Mouse (Mus musculus) neural tube, embryonic 15.5 days (tissue): Measurements from ENCODE around the gene Zfp346. TPM values are rescaled to one million over a fixed set of nuclear protein-coding genes. Genes with fewer than 3 reads are reported as not detected.

Experiments
- ATAC-seq: fragments of 200-750 bp; cut with Nextera tagmentation; 2 replicates; pipeline ENCODE4 v1.8.0; 2017; ENCODE audit warnings: mild to moderate bottlenecking, moderate TSS enrichment, moderate library complexity; ENCODE audit not compliant: low FRiP score
- H3K27ac ChIP-seq: fragments of 300-500 bp; sonication (generic); replicated peaks from 2 replicates; pipeline ENCODE4 v1.5.1; 2015; ENCODE audit warnings: mild to moderate bottlenecking, inconsistent platforms
- H3K27me3 ChIP-seq: fragments of 300-500 bp; sonication (generic); replicated peaks from 2 replicates; pipeline ENCODE4 v1.6.1; 2015; ENCODE audit warnings: inconsistent platforms
- H3K36me3 ChIP-seq: fragments of 300-500 bp; sonication (generic); 2 replicates; pipeline ENCODE4 v1.6.1; 2015; ENCODE audit warnings: inconsistent platforms
- H3K4me1 ChIP-seq: fragments of 300-500 bp; sonication (generic); 2 replicates; pipeline ENCODE4 v1.6.1; 2015; ENCODE audit warnings: inconsistent platforms
- H3K4me2 ChIP-seq: fragments of 300-500 bp; sonication (generic); 2 replicates; pipeline ENCODE4 v1.6.1; 2015; ENCODE audit warnings: inconsistent platforms, mild to moderate bottlenecking, moderate library complexity
- H3K4me3 ChIP-seq: fragments of 300-500 bp; sonication (generic); replicated peaks from 2 replicates; pipeline ENCODE4 v1.5.1; 2015; ENCODE audit warnings: mild to moderate bottlenecking, inconsistent platforms
- H3K9ac ChIP-seq: fragments of 300-500 bp; sonication (generic); replicated peaks from 2 replicates; pipeline ENCODE4 v1.6.1; 2015; ENCODE audit warnings: mild to moderate bottlenecking, inconsistent platforms
- H3K9me3 ChIP-seq: fragments of 300-500 bp; sonication (generic); replicated peaks from 2 replicates; pipeline ENCODE4 v1.6.1; 2016; ENCODE audit warnings: inconsistent platforms
- WGBS: fragments of 180-500 bp; shearing (Covaris S2); methylation state at CpG from one replicate; pipeline ENCODE4 v1.1.7; 2015; ENCODE audit warnings: mixed read lengths; 5-methylcytosine and 5-hydroxymethylcytosine counted together
- polyA plus RNA-seq: library from polyadenylated mRNA; unstranded; fragments of >200 nt; fragmentation: Nextera tagmentation; extraction: Ambion mirVana; gene quantifications from 2 replicates; pipeline ENCODE4 v1.2.1, GENCODE M21; 2015

The Zfp346 gene
- polyA plus RNA-seq, 1 experiment from 2014 or later: 29.9 TPM

DNA sequence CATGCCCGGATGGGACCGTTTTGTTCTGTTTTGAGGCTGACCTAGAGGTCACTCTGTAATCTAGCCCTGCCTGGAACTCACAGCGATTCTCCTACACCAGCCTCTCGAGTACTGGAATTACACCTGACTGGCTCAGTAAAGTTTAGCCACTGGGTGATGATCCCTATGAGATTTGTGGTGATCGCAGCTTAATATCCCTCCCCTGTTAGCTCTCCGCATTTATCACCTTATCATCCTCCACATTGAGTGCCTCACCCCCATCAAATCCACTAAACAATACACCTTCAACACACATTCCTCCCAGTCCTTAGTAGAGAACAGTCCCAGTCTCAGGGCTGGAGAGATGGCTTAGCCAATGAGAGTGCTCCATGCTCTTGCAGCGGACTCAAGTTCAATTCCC is 57.3 kb downstream of the Zfp346 start:
- 65% methylated on average over 7 of the region's 7 CpGs for WGBS
- no peak for ATAC-seq

DNA sequence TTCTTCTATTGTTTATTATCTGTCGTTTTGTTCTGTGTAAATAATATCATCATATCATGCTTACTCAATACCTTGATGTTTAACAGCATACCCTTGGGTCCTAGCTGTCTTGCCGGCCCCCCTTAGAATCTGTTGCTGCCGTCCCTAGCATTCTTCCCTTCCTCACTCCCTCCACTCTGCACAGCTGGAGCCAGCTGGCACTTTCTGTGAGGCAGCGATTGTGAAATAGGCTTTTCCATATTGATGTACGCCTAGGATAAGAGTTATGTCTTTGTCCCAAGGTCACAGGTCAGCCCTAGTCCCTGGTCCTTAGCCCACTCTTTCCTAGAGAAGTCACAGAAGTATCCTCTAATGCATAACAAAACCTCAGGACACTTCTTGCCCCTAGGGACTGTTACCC is 58.4 kb downstream of the Zfp346 start:
- no peak for ATAC-seq
- no peaks in the 10 kb centered on the region for H3K27me3 ChIP-seq
- H3K4me1 ChIP-seq: peaks cover 2% of the 10 kb centered on the region; the same call in 1 of the 2 replicates
- no peak overlapping the region for H3K4me3 ChIP-seq
- H3K9ac ChIP-seq: no peak overlapping the region
- H3K4me2 ChIP-seq: no peak overlapping the region
- no peaks in the 10 kb centered on the region for H3K9me3 ChIP-seq
- H3K27ac ChIP-seq: no peak overlapping the region
- WGBS: 67% methylated on average over 5 of the region's 5 CpGs
- H3K36me3 ChIP-seq: no peaks in the 10 kb centered on the region

More for the DNA sequence above, 57.3 kb downstream of the Zfp346 start:
- no peaks in the 10 kb centered on the region for H3K36me3 ChIP-seq
- no peaks in the 10 kb centered on the region for H3K27me3 ChIP-seq
- no peak overlapping the region for H3K4me3 ChIP-seq
- H3K9ac ChIP-seq: no peak overlapping the region
- H3K27ac ChIP-seq: no peak overlapping the region
- H3K9me3 ChIP-seq: no peaks in the 10 kb centered on the region
- no peak overlapping the region for H3K4me2 ChIP-seq
- H3K4me1 ChIP-seq: no peaks in the 10 kb centered on the region

- WGBS: 90% methylated on average over 16 of the region's 16 CpGs
- no peak overlapping the region for H3K4me3 ChIP-seq
Observed at GRCm38 (mm10) chr13:55165831-55166339, 60.8 kb downstream of the Zfp346 start.

DNA sequence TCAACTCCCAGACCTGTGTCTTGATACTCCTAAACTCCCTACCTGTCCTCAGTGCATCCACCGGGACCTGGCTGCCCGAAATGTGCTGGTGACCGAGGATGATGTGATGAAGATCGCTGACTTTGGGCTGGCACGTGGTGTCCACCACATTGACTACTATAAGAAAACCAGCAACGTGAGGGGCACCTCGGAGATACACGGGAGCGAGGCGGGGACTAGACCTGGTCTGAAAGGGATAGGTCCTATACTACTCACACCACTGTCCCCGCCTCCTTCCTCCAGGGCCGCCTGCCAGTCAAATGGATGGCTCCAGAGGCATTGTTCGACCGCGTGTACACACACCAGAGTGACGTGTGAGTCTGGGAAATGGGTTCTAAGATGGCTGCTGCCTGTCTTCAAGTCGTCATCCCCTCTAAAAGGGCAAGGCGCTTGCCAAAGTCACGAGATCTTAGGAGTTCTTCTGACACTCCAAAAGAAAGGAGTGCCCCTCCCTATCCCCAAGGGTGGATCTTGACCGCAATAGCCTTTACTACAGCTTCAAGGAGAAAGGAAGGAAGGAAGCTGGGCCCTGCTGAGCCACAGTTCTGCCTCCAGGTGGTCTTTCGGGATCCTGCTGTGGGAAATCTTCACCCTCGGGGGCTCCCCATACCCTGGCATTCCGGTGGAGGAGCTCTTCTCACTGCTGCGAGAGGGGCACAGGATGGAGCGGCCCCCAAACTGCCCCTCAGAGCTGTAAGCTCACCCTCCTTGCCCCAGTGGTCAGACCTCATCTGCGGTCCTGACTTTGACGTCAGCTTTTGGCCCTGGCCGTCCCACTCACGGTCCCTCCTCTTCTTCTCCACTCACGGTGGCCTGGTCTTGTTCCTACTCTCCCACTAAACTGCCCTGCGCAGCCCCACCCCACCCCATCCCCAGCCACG is 62.0 kb downstream of the Zfp346 start:
- no peaks in the 10 kb centered on the region for H3K36me3 ChIP-seq
- no peaks in the 10 kb centered on the region for H3K9me3 ChIP-seq
- peaks cover 23% of the 10 kb centered on the region for H3K4me1 ChIP-seq
- H3K4me2 ChIP-seq: no peak overlapping the region
- no peak overlapping the region for H3K27ac ChIP-seq
- H3K4me3 ChIP-seq: no peak overlapping the region
- H3K27me3 ChIP-seq: no peaks in the 10 kb centered on the region
- no peak overlapping the region for H3K9ac ChIP-seq
- 91% methylated on average over 32 of the region's 32 CpGs for WGBS
- ATAC-seq: no peak

More at GRCm38 (mm10) chr13:55165831-55166339, 60.8 kb downstream of the Zfp346 start:
- H3K4me2 ChIP-seq: no peak overlapping the region
- H3K27me3 ChIP-seq: no peaks in the 10 kb centered on the region
- H3K4me1 ChIP-seq: peaks cover 11% of the 10 kb centered on the region
- ATAC-seq: no peak
- H3K36me3 ChIP-seq: no peaks in the 10 kb centered on the region
- H3K27ac ChIP-seq: no peak overlapping the region
- H3K9me3 ChIP-seq: no peaks in the 10 kb centered on the region
- no peak overlapping the region for H3K9ac ChIP-seq

DNA sequence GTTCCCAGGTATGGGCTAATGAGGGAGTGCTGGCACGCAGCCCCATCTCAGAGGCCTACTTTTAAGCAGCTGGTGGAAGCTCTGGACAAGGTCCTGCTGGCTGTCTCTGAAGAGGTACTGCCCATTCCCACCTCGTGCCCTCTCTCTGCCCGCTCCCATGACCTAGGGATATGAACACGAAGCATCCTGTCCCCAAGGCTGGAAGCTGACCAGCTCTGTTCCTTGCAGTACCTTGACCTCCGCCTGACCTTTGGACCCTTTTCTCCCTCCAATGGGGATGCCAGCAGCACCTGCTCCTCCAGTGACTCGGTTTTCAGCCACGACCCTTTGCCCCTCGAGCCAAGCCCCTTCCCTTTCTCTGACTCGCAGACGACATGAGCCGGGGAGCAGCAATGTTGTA is 62.7 kb downstream of the Zfp346 start:
- Histone ChIP-seq H3K27me3 (no peaks in the 10 kb centered on the region), H3K4me2 (no peak overlapping the region), H3K36me3 (no peaks in the 10 kb centered on the region), H3K27ac (no peak overlapping the region), H3K4me3 (no peak overlapping the region), H3K4me1 (peaks cover 28% of the 10 kb centered on the region), H3K9me3 (no peaks in the 10 kb centered on the region), H3K9ac (no peak overlapping the region)
- 86% methylated on average over 11 of the region's 11 CpGs for WGBS
- no peak for ATAC-seq

- 92% methylated on average over 5 of the region's 5 CpGs for WGBS
- H3K27me3 ChIP-seq: no peaks in the 10 kb centered on the region
- H3K4me2 ChIP-seq: no peak overlapping the region
- ATAC-seq: no peak
- no peak overlapping the region for H3K27ac ChIP-seq
- no peaks in the 10 kb centered on the region for H3K36me3 ChIP-seq
- no peak overlapping the region for H3K4me3 ChIP-seq
- no peaks in the 10 kb centered on the region for H3K9me3 ChIP-seq
- no peak overlapping the region for H3K9ac ChIP-seq
- H3K4me1 ChIP-seq: peaks cover 28% of the 10 kb centered on the region
Observed at GRCm38 (mm10) chr13:55168255-55168654, 63.1 kb downstream of the Zfp346 start.

DNA sequence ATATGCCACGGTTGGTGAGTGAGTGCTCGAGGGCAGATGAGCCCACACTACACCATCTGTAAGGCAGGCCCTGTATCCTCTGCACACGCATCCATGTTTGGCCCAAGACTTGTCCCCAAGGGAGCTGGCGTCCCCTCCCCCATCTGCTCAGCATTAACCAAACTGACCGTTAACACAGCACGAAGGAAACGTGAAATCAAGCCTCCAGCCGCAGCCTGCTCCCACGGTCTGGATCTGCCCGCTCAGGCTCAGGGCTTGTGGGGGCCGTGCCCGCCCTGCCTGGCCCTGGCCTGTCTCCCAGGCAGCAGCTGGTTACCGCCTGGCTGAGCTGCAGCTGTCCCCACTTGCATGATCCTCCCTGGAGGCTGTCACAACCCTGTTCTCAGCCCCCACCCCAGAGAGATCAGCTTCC is 63.9 kb downstream of the Zfp346 start:
- H3K36me3 ChIP-seq: no peaks in the 10 kb centered on the region
- peak; percentile 50; the same call in 1 of the 2 replicates for ATAC-seq
- H3K27ac ChIP-seq: peak overlapping the region; percentile 4; the same call in 1 of the 2 replicates
- no peak overlapping the region for H3K4me3 ChIP-seq
- peak overlapping the region; percentile 17 for H3K9ac ChIP-seq
- H3K4me1 ChIP-seq: peaks cover 28% of the 10 kb centered on the region
- 24% methylated on average over 13 of the region's 13 CpGs for WGBS
- H3K27me3 ChIP-seq: no peaks in the 10 kb centered on the region
- no peaks in the 10 kb centered on the region for H3K9me3 ChIP-seq
- H3K4me2 ChIP-seq: no peak overlapping the region

DNA sequence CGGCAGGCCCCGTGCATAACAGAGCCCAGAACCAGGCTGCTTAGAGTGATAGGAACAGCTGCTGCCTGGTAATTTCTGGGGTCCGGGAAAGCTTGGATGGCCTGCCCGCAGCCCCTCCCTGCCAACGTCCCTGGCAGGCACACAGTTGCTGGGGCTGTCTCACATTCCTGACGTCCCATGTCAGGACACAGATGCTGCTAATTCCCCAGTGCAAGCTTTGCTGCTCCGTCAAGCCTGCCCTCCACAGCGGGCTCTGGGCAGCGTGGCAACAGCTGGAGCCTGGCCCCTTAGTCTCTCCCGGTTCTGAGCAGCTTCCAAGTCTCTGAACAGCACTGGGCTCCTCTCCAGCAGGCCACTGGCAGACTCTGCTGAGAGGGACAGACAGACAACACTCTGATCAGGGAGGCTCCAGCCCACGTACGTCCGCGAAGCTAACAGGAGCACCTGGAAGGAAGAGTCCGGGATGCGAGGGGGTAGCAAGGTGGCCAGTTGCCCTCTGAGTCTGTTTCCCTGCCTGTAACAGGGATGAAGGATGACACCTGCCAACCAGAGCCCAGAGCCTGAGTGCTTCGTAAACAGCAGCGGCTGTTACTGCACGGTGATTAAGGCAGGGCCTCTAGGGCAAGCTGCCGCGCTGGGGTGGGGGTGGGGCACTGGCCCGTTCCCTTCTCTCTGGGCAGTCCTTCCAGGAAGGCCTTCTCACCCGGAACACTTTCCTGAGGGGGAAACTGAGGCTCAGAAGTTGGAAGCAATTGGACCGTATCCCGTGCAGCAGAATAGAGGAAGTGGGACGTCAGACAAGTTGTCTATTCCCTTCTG is 66.6 kb downstream of the Zfp346 start:
- Histone ChIP-seq H3K4me2 (peak overlapping the region; percentile 37), H3K36me3 (no peaks in the 10 kb centered on the region), H3K9me3 (no peaks in the 10 kb centered on the region), H3K9ac (peak overlapping the region; percentile 23; the same call in 1 of the 2 replicates), H3K4me1 (peaks cover 28% of the 10 kb centered on the region), H3K4me3 (no peak overlapping the region), H3K27me3 (no peaks in the 10 kb centered on the region), H3K27ac (peak overlapping the region; percentile 54)
- peak; percentile 56 for ATAC-seq
- WGBS: 11% methylated on average over 26 of the region's 26 CpGs

GRCm38 (mm10) chr13:55172336-55172770 is 67.2 kb downstream of the Zfp346 start:
- H3K4me2 ChIP-seq: peak overlapping the region; percentile 37; the same call in 1 of the 2 replicates

DNA sequence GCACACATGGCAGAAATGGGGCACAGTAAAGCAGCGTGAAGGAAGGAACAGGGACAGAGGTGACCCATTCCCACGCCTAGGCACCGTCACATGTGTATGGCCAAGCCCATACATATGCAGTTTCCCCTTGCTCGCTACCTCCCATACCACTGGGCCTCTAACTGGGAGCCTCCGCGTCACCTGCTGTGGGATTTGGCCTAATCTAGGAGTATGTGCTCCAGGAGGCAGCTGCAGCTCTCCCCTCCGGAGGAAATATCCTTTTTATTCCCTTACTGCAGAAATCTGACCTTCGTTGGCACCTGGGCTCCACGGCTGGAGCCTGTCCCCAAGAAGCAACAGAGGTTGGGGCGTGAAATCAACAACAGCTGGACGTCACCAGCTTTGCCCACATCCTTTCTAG is 69.2 kb downstream of the Zfp346 start:
- H3K4me2 ChIP-seq: no peak overlapping the region
- H3K9me3 ChIP-seq: no peaks in the 10 kb centered on the region
- H3K27me3 ChIP-seq: no peaks in the 10 kb centered on the region
- no peak overlapping the region for H3K27ac ChIP-seq
- no peak overlapping the region for H3K4me3 ChIP-seq
- H3K9ac ChIP-seq: no peak overlapping the region
- no peaks in the 10 kb centered on the region for H3K36me3 ChIP-seq
- no peak for ATAC-seq
- WGBS: 81% methylated on average over 11 of the region's 11 CpGs
- peaks cover 18% of the 10 kb centered on the region for H3K4me1 ChIP-seq

More at GRCm38 (mm10) chr13:55172336-55172770, 67.2 kb downstream of the Zfp346 start:
- H3K9me3 ChIP-seq: no peaks in the 10 kb centered on the region
- peak overlapping the region; percentile 54; the same call in 1 of the 2 replicates for H3K27ac ChIP-seq
- no peak for ATAC-seq
- H3K4me3 ChIP-seq: no peak overlapping the region
- no peaks in the 10 kb centered on the region for H3K27me3 ChIP-seq
- no peaks in the 10 kb centered on the region for H3K36me3 ChIP-seq
- WGBS: 47% methylated on average over 7 of the region's 7 CpGs
- no peak overlapping the region for H3K9ac ChIP-seq
- peaks cover 28% of the 10 kb centered on the region for H3K4me1 ChIP-seq

- H3K4me1 ChIP-seq: peaks cover 13% of the 10 kb centered on the region
- no peaks in the 10 kb centered on the region for H3K36me3 ChIP-seq
- H3K4me3 ChIP-seq: no peak overlapping the region
- 92% methylated on average over 6 of the region's 6 CpGs for WGBS
- no peak overlapping the region for H3K9ac ChIP-seq
- H3K27me3 ChIP-seq: no peaks in the 10 kb centered on the region
- H3K27ac ChIP-seq: no peak overlapping the region
- no peaks in the 10 kb centered on the region for H3K9me3 ChIP-seq
- no peak for ATAC-seq
- H3K4me2 ChIP-seq: no peak overlapping the region
Observed at GRCm38 (mm10) chr13:55176265-55176664, 71.2 kb downstream of the Zfp346 start.
